Mouse (Mus musculus): ENCODE measurements around the gene St3gal2.

GRCm38 (mm10) chr8:110911576-110912570 is 7.8 kb upstream of the St3gal2 start:
- TF ChIP-seq CTCF (IDR thresholded peaks at IDR 0.05; ENCODE audit: low read depth) = no peak
- TF ChIP-seq EP300 (IDR thresholded peaks at IDR 0.05; ENCODE audit: low read depth) = no peak
